Mouse (Mus musculus): ENCODE measurements around the gene Lifr. TPM values are rescaled to one million over a fixed set of nuclear protein-coding genes. Genes with fewer than 3 reads are reported as not detected.
A peak's percentile ranks its signal among the peaks of the same experiment; 100 is the strongest.

The Lifr gene
- polyA plus RNA-seq, 1 experiment from 2014 or later: 2.0 TPM

GRCm38 (mm10) chr15:7103051-7103450 lies 12.6 kb downstream of the Lifr start:
- WGBS (ENCODE audit: missing documents): 100% methylated on average over 2 of the region's 2 CpGs

GRCm38 (mm10) chr15:7105224-7105623 lies 14.8 kb downstream of the Lifr start:
- no peaks in the 10 kb centered on the region for H3K36me3 ChIP-seq (ENCODE audit: inconsistent target)
- WGBS (ENCODE audit: missing documents): 90% methylated on average over 5 of the region's 5 CpGs
- H3K79me2 ChIP-seq (ENCODE audit: inconsistent target): no peaks in the 10 kb centered on the region
- no peak overlapping the region for H3K4me3 ChIP-seq (ENCODE audit: inconsistent target)
- H3K27ac ChIP-seq: no peak overlapping the region

More at GRCm38 (mm10) chr15:7103051-7103450, 12.6 kb downstream of the Lifr start:
- Histone ChIP-seq H3K27ac (no peak overlapping the region), H3K36me3 (ENCODE audit: inconsistent target) (no peaks in the 10 kb centered on the region), H3K4me3 (ENCODE audit: inconsistent target) (no peak overlapping the region), H3K79me2 (ENCODE audit: inconsistent target) (no peaks in the 10 kb centered on the region)

- no peak overlapping the region for H3K4me3 ChIP-seq (ENCODE audit: inconsistent target)
- H3K79me2 ChIP-seq (ENCODE audit: inconsistent target): no peaks in the 10 kb centered on the region
- no peak overlapping the region for H3K27ac ChIP-seq
- 97% methylated on average over 6 of the region's 6 CpGs for WGBS (ENCODE audit: missing documents)
- H3K36me3 ChIP-seq (ENCODE audit: inconsistent target): no peaks in the 10 kb centered on the region
These were observed 17.7 kb downstream of the Lifr start for GRCm38 (mm10) chr15:7108160-7108559.

GRCm38 (mm10) chr15:7112227-7112907 lies 22.0 kb downstream of the Lifr start:
- WGBS (ENCODE audit: missing documents): 94% methylated on average over 6 of the region's 6 CpGs

DNA sequence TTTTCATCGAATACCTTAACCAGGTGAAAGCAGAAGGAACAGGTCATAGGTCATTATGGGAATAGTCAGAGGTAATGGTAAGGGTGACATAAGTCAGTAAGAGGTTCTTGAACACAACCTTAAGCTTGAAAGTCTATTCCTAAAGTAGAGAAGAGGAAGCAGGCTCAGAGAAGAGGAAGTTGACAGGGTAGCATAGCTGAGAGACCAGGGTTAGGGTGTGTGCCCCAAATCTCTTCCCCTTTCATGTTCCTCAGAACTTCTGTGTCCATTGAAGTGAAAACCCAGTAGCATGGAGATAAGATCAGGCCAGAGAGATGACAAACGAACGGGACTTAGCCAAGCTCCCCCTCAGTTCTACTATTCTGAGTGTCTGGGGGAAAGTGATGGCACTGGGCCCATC lies 23.5 kb downstream of the Lifr start:
- Histone ChIP-seq H3K79me2 (ENCODE audit: inconsistent target) (no peaks in the 10 kb centered on the region), H3K4me3 (ENCODE audit: inconsistent target) (no peak overlapping the region), H3K36me3 (ENCODE audit: inconsistent target) (no peaks in the 10 kb centered on the region), H3K27ac (peak overlapping the region; percentile 31)
- WGBS (ENCODE audit: missing documents): 8% methylated on average over 3 of the region's 3 CpGs

More at GRCm38 (mm10) chr15:7112227-7112907, 22.0 kb downstream of the Lifr start:
- Histone ChIP-seq H3K4me3 (ENCODE audit: inconsistent target) (no peak overlapping the region), H3K79me2 (ENCODE audit: inconsistent target) (no peaks in the 10 kb centered on the region), H3K27ac (no peak overlapping the region), H3K36me3 (ENCODE audit: inconsistent target) (no peaks in the 10 kb centered on the region)

DNA sequence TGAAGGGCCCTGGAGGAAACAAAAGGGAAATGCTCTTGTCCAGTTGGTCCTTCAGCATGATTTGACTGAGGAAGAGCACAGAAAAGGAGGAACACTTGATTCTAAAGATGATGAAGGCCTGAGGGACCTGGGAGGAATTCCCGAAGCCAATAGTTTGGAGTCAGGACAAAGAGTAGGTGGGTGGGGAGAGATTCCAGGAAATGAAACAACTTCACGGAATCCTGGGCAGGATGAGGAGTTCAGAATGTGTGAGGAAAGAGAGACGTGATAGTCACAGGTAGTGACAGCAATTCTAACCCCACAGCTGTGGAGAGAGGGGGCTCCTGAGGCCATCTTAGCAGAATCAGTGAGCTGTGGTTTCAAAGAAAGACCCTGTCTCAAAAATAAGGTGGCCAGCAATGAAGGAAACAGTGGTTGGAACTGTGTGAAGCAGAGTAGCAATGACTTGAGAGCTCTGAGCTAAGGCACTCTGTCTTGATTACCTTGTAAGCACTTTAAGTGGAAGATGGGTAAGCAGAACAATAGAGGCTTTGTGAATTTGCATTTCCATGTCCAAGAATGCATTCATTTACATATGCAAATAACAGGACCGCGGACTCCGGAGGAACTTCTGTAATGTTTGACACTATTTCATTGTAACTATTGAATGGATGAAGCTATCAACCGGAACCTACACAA lies 25.1 kb downstream of the Lifr start:
- WGBS (ENCODE audit: missing documents): 92% methylated on average over 7 of the region's 7 CpGs

DNA sequence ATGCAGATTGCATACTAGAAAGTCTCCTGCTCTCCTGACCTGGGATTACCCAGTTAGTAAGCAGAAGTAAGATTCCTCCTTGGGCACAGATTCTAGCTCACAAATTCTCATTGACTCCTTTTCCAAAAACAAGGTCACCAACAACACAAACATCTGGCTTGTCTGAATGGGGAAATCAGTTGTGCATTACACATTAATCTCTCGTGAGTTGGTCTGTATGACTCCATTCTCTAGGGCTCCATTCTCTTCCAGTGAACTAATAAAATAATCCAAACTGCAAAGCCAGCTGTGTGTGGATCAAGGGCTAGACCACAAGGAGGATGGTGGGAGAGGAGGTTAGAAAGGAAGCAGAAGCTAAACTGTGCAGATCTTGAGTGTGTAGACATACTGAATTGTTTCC lies 25.8 kb downstream of the Lifr start:
- Histone ChIP-seq H3K79me2 (ENCODE audit: inconsistent target) (no peaks in the 10 kb centered on the region), H3K27ac (no peak overlapping the region), H3K36me3 (ENCODE audit: inconsistent target) (no peaks in the 10 kb centered on the region), H3K4me3 (ENCODE audit: inconsistent target) (no peak overlapping the region)
- 100% methylated on average over 1 of the region's 1 CpGs for WGBS (ENCODE audit: missing documents)

More for the DNA sequence above, 25.1 kb downstream of the Lifr start:
- H3K27ac ChIP-seq: no peak overlapping the region
- no peaks in the 10 kb centered on the region for H3K36me3 ChIP-seq (ENCODE audit: inconsistent target)
- no peaks in the 10 kb centered on the region for H3K79me2 ChIP-seq (ENCODE audit: inconsistent target)
- H3K4me3 ChIP-seq (ENCODE audit: inconsistent target): no peak overlapping the region

DNA sequence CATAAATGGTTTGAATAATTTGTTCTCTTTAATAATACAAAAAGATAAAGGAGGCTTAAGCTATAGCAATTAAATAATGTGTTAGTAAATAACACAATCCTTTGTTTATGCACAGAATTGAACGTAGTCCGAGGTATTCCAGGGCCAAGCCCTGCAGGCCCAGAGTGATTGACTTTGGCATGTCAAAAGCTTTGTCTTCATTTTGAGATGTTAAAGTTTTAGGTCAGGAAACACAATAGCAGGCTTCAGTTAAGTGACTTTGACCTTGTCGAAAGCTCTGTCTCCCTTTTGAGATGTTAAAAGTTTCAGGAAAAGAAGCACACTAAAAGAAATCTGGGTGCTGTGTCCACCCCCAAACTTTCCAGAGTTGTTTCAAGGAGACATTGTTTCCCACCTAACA lies 26.3 kb downstream of the Lifr start:
- no peak overlapping the region for H3K4me3 ChIP-seq (ENCODE audit: inconsistent target)
- 98% methylated on average over 3 of the region's 3 CpGs for WGBS (ENCODE audit: missing documents)
- H3K36me3 ChIP-seq (ENCODE audit: inconsistent target): no peaks in the 10 kb centered on the region
- H3K79me2 ChIP-seq (ENCODE audit: inconsistent target): no peaks in the 10 kb centered on the region
- no peak overlapping the region for H3K27ac ChIP-seq

- no peaks in the 10 kb centered on the region for H3K36me3 ChIP-seq (ENCODE audit: inconsistent target)
- WGBS (ENCODE audit: missing documents): 92% methylated on average over 6 of the region's 6 CpGs
- no peak overlapping the region for H3K27ac ChIP-seq
- H3K79me2 ChIP-seq (ENCODE audit: inconsistent target): no peaks in the 10 kb centered on the region
- H3K4me3 ChIP-seq (ENCODE audit: inconsistent target): no peak overlapping the region
These were observed 27.5 kb downstream of the Lifr start for GRCm38 (mm10) chr15:7117944-7118343.

DNA sequence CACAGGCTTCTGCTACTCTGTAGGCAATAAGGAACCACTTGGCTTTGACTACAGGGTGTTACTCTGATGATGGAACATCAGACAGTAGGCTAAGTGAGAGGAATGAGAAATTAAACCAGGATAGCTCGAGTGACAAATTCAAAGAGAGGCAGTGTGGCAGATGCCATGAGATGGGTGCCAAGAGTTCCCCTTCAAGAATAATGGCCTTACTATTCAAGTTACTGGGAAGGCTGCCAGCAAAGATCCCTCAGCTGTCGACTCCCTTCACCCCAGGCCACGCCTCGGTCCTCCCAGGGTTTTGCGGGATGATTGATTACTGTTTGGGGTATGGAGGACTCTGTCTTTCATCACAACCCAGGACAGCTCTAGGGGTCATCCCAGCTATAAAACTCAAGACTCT lies 28.4 kb downstream of the Lifr start:
- Histone ChIP-seq H3K27ac (no peak overlapping the region), H3K79me2 (ENCODE audit: inconsistent target) (no peaks in the 10 kb centered on the region), H3K36me3 (ENCODE audit: inconsistent target) (no peaks in the 10 kb centered on the region), H3K4me3 (ENCODE audit: inconsistent target) (no peak overlapping the region)
- 63% methylated on average over 5 of the region's 5 CpGs for WGBS (ENCODE audit: missing documents)

- Histone ChIP-seq H3K36me3 (ENCODE audit: inconsistent target) (no peaks in the 10 kb centered on the region), H3K4me3 (ENCODE audit: inconsistent target) (no peak overlapping the region), H3K79me2 (ENCODE audit: inconsistent target) (no peaks in the 10 kb centered on the region), H3K27ac (no peak overlapping the region)
- 87% methylated on average over 8 of the region's 8 CpGs for WGBS (ENCODE audit: missing documents)
These were observed 29.6 kb downstream of the Lifr start for GRCm38 (mm10) chr15:7119930-7120512.

GRCm38 (mm10) chr15:7123781-7124450 lies 33.5 kb downstream of the Lifr start:
- no peak overlapping the region for H3K27ac ChIP-seq
- H3K4me3 ChIP-seq (ENCODE audit: inconsistent target): no peak overlapping the region
- no peaks in the 10 kb centered on the region for H3K36me3 ChIP-seq (ENCODE audit: inconsistent target)
- no peaks in the 10 kb centered on the region for H3K79me2 ChIP-seq (ENCODE audit: inconsistent target)
- WGBS (ENCODE audit: missing documents): 97% methylated on average over 5 of the region's 5 CpGs

DNA sequence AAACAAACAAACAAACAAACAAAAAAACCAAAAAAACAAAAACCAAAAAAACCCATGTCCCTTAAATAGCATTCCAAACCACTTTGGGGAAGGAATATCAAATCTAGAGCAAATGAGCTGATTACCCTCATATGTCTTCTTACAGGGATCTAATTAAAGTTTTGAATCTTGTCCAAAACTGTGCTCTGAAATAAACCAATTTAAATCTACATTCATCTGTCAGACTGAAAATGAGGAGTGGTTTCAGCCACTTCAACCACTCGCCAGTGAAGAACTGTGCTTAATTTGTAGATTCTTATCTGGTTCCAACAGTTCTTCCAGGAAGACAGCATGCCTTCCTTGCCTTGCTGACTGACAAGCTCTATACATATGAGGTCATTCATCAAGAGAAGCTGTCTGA lies 35.8 kb downstream of the Lifr start:
- no peaks in the 10 kb centered on the region for H3K79me2 ChIP-seq (ENCODE audit: inconsistent target)
- H3K4me3 ChIP-seq (ENCODE audit: inconsistent target): no peak overlapping the region
- H3K36me3 ChIP-seq (ENCODE audit: inconsistent target): no peaks in the 10 kb centered on the region
- no peak overlapping the region for H3K27ac ChIP-seq
- WGBS (ENCODE audit: missing documents): 25% methylated on average over 1 of the region's 1 CpGs

DNA sequence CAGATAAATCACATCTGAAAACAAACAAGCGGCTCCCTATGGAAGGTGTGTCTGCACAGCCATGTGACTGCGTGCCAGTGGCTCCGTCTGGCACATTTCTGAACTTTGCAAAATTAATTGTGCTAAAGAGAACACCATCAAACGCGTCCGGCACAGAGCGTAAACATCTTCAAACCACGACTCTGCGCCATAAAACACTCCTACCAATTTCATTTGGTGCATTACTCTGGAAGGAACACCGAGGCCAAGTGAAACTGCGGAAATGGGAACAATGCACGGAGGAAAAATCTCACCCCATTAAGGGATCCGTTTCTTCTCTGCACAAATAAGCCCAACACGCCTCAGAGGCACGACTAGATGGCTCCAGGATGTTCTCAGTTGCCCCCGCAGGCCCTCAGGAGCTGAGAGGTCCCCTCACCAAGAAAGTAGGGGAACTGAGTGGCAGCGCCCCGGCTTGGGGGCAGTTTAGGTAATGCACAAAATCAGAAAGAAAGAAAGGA lies 38.3 kb downstream of the Lifr start:
- peak overlapping the region; percentile 50 for H3K4me3 ChIP-seq (ENCODE audit: inconsistent target)
- H3K27ac ChIP-seq: no peak overlapping the region
- H3K79me2 ChIP-seq (ENCODE audit: inconsistent target): no peaks in the 10 kb centered on the region
- 11% methylated on average over 18 of the region's 18 CpGs for WGBS (ENCODE audit: missing documents)
- H3K36me3 ChIP-seq (ENCODE audit: inconsistent target): no peaks in the 10 kb centered on the region
